Mouse (Mus musculus) B cell, adult 2 months (primary cell): ENCODE data around the gene H2-M10.6.
"Not testable (repeated sequence)": the region's sequence is repeated elsewhere in the genome, so short reads cannot be mapped to it uniquely, and the experiment has no call there.

Experiments used
- DNase-seq, 2 experiments: peaks; one replicate each; pipeline ENCODE4 v3.0.0; 2022

H2-M10.6 gene

GRCm38 (mm10) chr17:36811871-36812270, at the start of gene H2-M10.6:
Gene H2-M10.6 (plus strand): TSS chr17:36812171.
- DNase-seq, result no peak

GRCm38 (mm10) chr17:36763816-36764215, 48.2 kb upstream of the H2-M10.6 start:
- no peak for DNase-seq

- DNase-seq, result peak; percentile 6 to 28
Measured at GRCm38 (mm10) chr17:36764244-36764643, 47.7 kb upstream of the H2-M10.6 start.

- DNase-seq, result not testable (repeated sequence)
Measured at GRCm38 (mm10) chr17:36765403-36765802, 46.6 kb upstream of the H2-M10.6 start.

GRCm38 (mm10) chr17:36772610-36773009, 39.4 kb upstream of the H2-M10.6 start, which contains the start of gene H2-M10.5:
Gene H2-M10.5 (plus strand): TSS chr17:36772910.
- not testable (repeated sequence) for DNase-seq

- no peak for DNase-seq
Measured at GRCm38 (mm10) chr17:36781533-36781932, 30.4 kb upstream of the H2-M10.6 start.

- DNase-seq, result peak; percentile 46 to 54
Measured at GRCm38 (mm10) chr17:36786483-36786886, 25.5 kb upstream of the H2-M10.6 start.

GRCm38 (mm10) chr17:36788351-36788750, 23.6 kb upstream of the H2-M10.6 start:
- no peak for DNase-seq

GRCm38 (mm10) chr17:36788801-36789200, 23.2 kb upstream of the H2-M10.6 start:
- DNase-seq, result peak; percentile 72

GRCm38 (mm10) chr17:36799493-36799892, 12.5 kb upstream of the H2-M10.6 start:
- no peak for DNase-seq

GRCm38 (mm10) chr17:36799921-36800462, 12.0 kb upstream of the H2-M10.6 start:
- DNase-seq, result not testable (repeated sequence)

GRCm38 (mm10) chr17:36824005-36824404, 12.0 kb downstream of the H2-M10.6 start:
- DNase-seq, result peak; percentile 67 to 69

GRCm38 (mm10) chr17:36825525-36825924, 13.6 kb downstream of the H2-M10.6 start:
- peak; percentile 61 for DNase-seq

GRCm38 (mm10) chr17:36826002-36826401, 14.0 kb downstream of the H2-M10.6 start:
- DNase-seq, result peak; percentile 79 to 80

- no peak for DNase-seq
Measured at GRCm38 (mm10) chr17:36828488-36828887, 16.5 kb downstream of the H2-M10.6 start.

- no peak for DNase-seq
Measured at GRCm38 (mm10) chr17:36830470-36830869, 18.5 kb downstream of the H2-M10.6 start.

- DNase-seq, result no peak
Measured at GRCm38 (mm10) chr17:36832694-36833093, 20.7 kb downstream of the H2-M10.6 start.

GRCm38 (mm10) chr17:36835591-36836426, 23.8 kb downstream of the H2-M10.6 start:
- peak; percentile 67 for DNase-seq

- DNase-seq, result no peak
Measured at GRCm38 (mm10) chr17:36836427-36836812, 24.4 kb downstream of the H2-M10.6 start.

- DNase-seq, result peak; percentile 97 to 98
Measured at GRCm38 (mm10) chr17:36836874-36837647, 25.1 kb downstream of the H2-M10.6 start, which contains the start of gene Trim26. Gene Trim26 (plus strand): TSS chr17:36837134.

- no peak for DNase-seq
Measured at GRCm38 (mm10) chr17:36839001-36839400, 27.0 kb downstream of the H2-M10.6 start.

- DNase-seq, result no peak
Measured at GRCm38 (mm10) chr17:36839931-36840330, 28.0 kb downstream of the H2-M10.6 start.

- DNase-seq, result no peak
Measured at GRCm38 (mm10) chr17:36840961-36841445, 29.0 kb downstream of the H2-M10.6 start.
